Mouse (Mus musculus) erythroblast, embryonic 14.5 days (primary cell): ENCODE measurements around the gene Foxc2.

Source experiments
- GATA1 ChIP-seq: IDR thresholded peaks from 2 replicates; pipeline ENCODE4 v1.6.1; 2012; ENCODE audit warnings: low read length, inconsistent platforms, mixed read lengths
- TAL1 ChIP-seq: IDR thresholded peaks from 3 replicates; pipeline ENCODE4 v1.6.1; 2012; ENCODE audit warnings: low read length, inconsistent platforms, mixed read lengths

DNA sequence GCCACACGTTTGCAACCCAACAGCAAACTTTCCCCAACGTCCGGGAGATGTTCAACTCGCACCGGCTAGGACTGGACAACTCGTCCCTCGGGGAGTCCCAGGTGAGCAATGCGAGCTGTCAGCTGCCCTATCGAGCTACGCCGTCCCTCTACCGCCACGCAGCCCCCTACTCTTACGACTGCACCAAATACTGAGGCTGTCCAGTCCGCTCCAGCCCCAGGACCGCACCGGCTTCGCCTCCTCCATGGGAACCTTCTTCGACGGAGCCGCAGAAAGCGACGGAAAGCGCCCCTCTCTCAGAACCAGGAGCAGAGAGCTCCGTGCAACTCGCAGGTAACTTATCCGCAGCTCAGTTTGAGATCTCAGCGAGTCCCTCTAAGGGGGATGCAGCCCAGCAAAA, 1.9 kb downstream of the Foxc2 start:
- TF ChIP-seq GATA1 (no peak), TAL1 (no peak)
